Mouse (Mus musculus): ENCODE results near the gene Alkbh4.

- no peak for TF ChIP-seq CTCF (IDR thresholded peaks at IDR 0.05; ENCODE audit: control insufficient read depth, insufficient read depth, insufficient replicate concordance, low read depth, low read length)
- no peak for TF ChIP-seq POLR2A (IDR thresholded peaks at IDR 0.05; ENCODE audit: control insufficient read depth, low read depth, low read length)
These were observed 16.4 kb downstream of the Alkbh4 start for GRCm38 (mm10) chr5:136152365-136152764.
